Mouse (Mus musculus) gonadal fat pad, adult 2 months (tissue): Measurements from ENCODE around the gene Tmbim6. TPM values are rescaled to one million over a fixed set of nuclear protein-coding genes. Genes with fewer than 3 reads are reported as not detected.
"Not testable (repeated sequence)": the region's sequence is repeated elsewhere in the genome, so short reads cannot be mapped to it uniquely, and the experiment has no call there.

ENCODE experiments used
- DNase-seq: peaks from one replicate; pipeline ENCODE4 v3.0.0-alpha.2; 2012; ENCODE audit warnings: low read depth
- polyA plus RNA-seq: library from polyadenylated mRNA; depleted of rRNA; stranded (reverse); fragments of >200 nt; gene quantifications from 2 replicates; pipeline ENCODE4 v1.2.3, GENCODE M21; 2012

The Tmbim6 gene
- polyA plus RNA-seq, 1 experiment = 812 TPM

GRCm38 (mm10) chr15:99384071-99384470 lies 8.6 kb upstream of the Tmbim6 start:
- no peak for DNase-seq

- DNase-seq = not testable (repeated sequence)
Measured at GRCm38 (mm10) chr15:99386110-99386509, 6.6 kb upstream of the Tmbim6 start.

GRCm38 (mm10) chr15:99386796-99387195 lies 5.9 kb upstream of the Tmbim6 start:
- DNase-seq = no peak

- no peak for DNase-seq
Measured at GRCm38 (mm10) chr15:99387976-99388375, 4.7 kb upstream of the Tmbim6 start.

- DNase-seq = no peak
Measured at GRCm38 (mm10) chr15:99390472-99391401, 1.9 kb upstream of the Tmbim6 start.

GRCm38 (mm10) chr15:99391975-99392374 lies 707 bp upstream of the Tmbim6 start:
- no peak for DNase-seq

GRCm38 (mm10) chr15:99393386-99394252 lies 937 bp downstream of the Tmbim6 start:
- peak; percentile 94 for DNase-seq

GRCm38 (mm10) chr15:99396462-99396861 lies 3.8 kb downstream of the Tmbim6 start:
- DNase-seq = no peak

GRCm38 (mm10) chr15:99396875-99397274 lies 4.2 kb downstream of the Tmbim6 start:
- peak; percentile 91 for DNase-seq

- DNase-seq = no peak
Measured at GRCm38 (mm10) chr15:99397622-99398021, 4.9 kb downstream of the Tmbim6 start.

GRCm38 (mm10) chr15:99399503-99400245 lies 7.0 kb downstream of the Tmbim6 start:
- DNase-seq = peak; percentile 95

GRCm38 (mm10) chr15:99400602-99401001 lies 7.9 kb downstream of the Tmbim6 start:
- no peak for DNase-seq

GRCm38 (mm10) chr15:99403159-99403889 lies 10.6 kb downstream of the Tmbim6 start:
- no peak for DNase-seq

GRCm38 (mm10) chr15:99405150-99405549 lies 12.5 kb downstream of the Tmbim6 start:
- DNase-seq = no peak

- DNase-seq = no peak
Measured at GRCm38 (mm10) chr15:99406986-99407570, 14.4 kb downstream of the Tmbim6 start.

GRCm38 (mm10) chr15:99408845-99409244 lies 16.2 kb downstream of the Tmbim6 start:
- DNase-seq = no peak

- no peak for DNase-seq
Measured at GRCm38 (mm10) chr15:99411747-99412146, 19.1 kb downstream of the Tmbim6 start.

GRCm38 (mm10) chr15:99415793-99416192 lies 23.1 kb downstream of the Tmbim6 start:
- DNase-seq = no peak

GRCm38 (mm10) chr15:99416348-99416882 lies 23.7 kb downstream of the Tmbim6 start:
- DNase-seq = no peak

GRCm38 (mm10) chr15:99416957-99417356 lies 24.3 kb downstream of the Tmbim6 start:
- no peak for DNase-seq
